Mouse (Mus musculus): Measurements from ENCODE around the gene Prc1.

- TF ChIP-seq POLR2A (IDR thresholded peaks at IDR 0.05; ENCODE audit: control insufficient read depth, low read depth, low read length): no peak
- no peak for TF ChIP-seq CTCF (IDR thresholded peaks at IDR 0.05; ENCODE audit: control insufficient read depth, insufficient read depth, insufficient replicate concordance, low read depth, low read length)
These were observed 29.1 kb downstream of the Prc1 start for GRCm38 (mm10) chr7:80323336-80323735.

Measured in testis, adult 2 months (tissue).